Mouse (Mus musculus) liver, adult (tissue): ENCODE measurements around the gene Pum1.
A peak's percentile ranks its signal among the peaks of the same experiment; 100 is the strongest.

Source experiments
- GATA4 ChIP-seq: IDR thresholded peaks from 2 replicates; pipeline ENCODE4 v1.6.1; 2014; ENCODE audit warnings: mild to moderate bottlenecking, low read length; ENCODE audit not compliant: insufficient replicate concordance

Gene Pum1

DNA sequence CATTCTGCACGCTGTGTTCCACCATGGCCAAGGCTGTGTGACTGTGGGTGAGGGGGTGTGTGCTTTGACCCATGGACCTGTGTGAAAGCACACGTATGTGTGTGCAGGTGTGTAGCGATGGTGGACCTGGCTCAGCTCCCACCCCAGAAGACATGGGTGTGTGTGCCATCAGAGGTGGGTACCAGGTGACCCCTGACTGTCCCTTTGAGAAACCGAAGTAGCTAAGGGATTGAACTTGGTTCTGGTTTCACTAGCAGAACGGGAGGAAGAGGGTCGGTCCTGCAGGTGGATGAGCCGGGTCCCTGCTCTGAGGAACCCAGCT, 130.0 kb downstream of the Pum1 start:
- no peak for TF ChIP-seq GATA4

- TF ChIP-seq GATA4, result no peak
Measured at GRCm38 (mm10) chr4:130794771-130795170, 131.7 kb downstream of the Pum1 start.

GRCm38 (mm10) chr4:130795970-130796369, 132.8 kb downstream of the Pum1 start:
- no peak for TF ChIP-seq GATA4

GRCm38 (mm10) chr4:130797201-130798051, 134.3 kb downstream of the Pum1 start:
- TF ChIP-seq GATA4, result peak; percentile 23; the same call in 1 of the 2 replicates

DNA sequence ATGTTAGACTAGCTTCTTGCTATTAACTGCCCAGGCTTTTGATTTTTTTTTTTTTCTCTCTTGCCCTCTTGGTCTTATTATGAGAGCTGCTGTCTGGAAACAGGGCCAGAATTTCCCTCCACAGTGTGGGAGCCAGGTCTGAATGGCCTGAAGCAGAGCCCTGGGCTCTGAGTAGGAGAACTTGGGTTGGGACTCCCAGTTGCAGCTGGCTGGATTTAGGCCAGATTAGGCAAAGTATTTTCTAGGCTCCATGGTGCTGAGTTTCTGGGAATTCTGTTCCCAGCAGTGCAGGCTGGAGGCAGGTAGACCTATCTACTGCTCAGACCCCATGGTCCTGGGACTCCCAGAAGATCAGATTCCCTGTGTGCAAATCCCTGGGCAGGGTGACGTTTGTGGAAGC, 135.3 kb downstream of the Pum1 start:
- TF ChIP-seq GATA4, result no peak

- TF ChIP-seq GATA4, result no peak
Measured at GRCm38 (mm10) chr4:130799118-130799517, 136.0 kb downstream of the Pum1 start.

DNA sequence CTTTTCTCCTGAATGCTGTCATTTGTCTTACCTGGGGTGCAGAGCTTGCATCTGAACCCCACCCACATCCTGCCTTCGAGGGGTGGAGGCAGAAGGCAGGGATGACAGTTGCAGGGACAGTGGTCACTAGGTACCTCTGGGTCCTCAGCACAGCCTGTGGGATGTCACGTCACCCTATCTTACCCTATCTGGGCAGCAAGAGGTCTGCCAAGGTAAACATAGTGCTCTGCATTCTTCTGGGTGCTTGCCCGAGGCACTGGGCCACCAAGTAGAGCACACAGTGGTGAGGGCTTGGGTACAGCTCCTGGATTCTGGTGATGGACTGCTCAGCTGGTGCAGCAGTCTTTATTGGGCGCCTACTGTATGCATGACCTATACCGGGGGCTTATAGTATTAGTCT, 136.5 kb downstream of the Pum1 start:
- no peak for TF ChIP-seq GATA4

GRCm38 (mm10) chr4:130800147-130800546, 137.0 kb downstream of the Pum1 start:
- no peak for TF ChIP-seq GATA4

GRCm38 (mm10) chr4:130801198-130801597, 138.1 kb downstream of the Pum1 start:
- no peak for TF ChIP-seq GATA4

DNA sequence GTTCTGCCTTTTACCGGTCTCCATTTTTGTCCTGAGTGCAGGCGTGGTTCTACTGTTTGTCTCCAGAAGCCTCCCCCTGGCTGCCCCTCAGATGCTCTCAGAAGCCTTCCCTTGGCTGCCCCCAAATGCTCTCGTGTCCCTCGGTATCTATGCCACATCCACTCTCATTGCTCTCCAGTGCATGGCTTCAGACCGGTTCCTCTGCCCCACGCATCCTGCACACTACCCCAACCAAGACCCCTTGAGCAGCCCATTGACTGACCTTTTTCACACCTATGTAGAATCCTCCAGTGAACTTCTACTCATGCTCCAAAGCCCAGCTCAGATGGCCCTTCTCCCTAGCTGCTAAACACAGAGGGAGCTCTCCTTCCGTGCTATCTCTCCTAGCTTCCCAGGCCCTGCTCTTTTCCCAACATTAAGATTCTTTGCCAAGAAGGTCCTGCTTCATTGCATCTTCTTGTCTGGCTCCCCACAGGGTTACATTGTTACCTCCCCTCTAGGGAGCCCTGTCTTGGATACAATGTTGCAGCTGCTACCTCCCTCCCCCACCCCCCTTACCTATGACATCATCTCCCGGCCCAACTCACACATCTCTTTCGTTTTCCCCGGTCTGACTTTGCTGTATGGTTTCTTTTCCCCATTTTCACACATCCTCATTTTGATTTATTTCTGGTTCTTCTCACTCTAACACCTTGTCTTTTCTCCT, 138.7 kb downstream of the Pum1 start:
- no peak for TF ChIP-seq GATA4

DNA sequence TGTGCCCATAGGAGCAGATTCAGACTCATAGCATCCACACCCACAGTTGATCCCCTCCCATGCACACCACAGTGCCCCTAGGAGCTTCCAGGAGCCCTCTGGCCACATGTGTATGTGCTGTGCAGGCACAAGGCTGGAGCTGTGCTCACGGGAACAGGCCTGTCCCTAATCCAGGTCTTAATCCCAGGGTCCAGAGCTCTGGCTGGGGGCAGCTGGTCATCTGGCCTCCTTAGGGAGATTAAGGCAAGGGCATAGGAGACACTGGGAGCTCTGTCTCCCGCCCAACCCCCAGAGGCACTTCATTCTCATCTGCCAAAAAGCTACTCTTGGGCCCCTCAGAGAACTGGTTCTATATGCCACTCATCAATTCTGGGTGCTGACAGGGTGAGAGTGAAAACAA, 140.5 kb downstream of the Pum1 start:
- no peak for TF ChIP-seq GATA4

DNA sequence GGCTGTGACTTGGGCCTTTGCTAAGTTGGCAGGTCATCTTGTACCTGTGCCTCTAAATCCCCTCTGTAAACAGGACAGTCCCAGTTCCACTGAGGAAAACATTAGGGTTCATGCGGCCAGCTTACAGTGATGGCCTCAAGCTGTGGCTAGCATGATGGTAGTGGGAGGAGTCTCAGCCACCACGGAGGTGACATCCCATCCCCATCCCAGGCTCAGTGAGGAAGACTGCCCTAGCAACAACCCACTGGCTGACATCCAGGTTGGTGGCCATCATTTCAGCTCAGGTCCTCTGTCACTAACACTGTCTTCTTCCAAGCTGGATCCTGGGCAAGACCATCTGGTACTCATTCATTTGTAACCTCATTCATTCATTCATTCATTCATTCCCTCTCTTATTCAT, 141.2 kb downstream of the Pum1 start:
- no peak for TF ChIP-seq GATA4

GRCm38 (mm10) chr4:130804771-130805361, 141.7 kb downstream of the Pum1 start:
- TF ChIP-seq GATA4, result no peak

DNA sequence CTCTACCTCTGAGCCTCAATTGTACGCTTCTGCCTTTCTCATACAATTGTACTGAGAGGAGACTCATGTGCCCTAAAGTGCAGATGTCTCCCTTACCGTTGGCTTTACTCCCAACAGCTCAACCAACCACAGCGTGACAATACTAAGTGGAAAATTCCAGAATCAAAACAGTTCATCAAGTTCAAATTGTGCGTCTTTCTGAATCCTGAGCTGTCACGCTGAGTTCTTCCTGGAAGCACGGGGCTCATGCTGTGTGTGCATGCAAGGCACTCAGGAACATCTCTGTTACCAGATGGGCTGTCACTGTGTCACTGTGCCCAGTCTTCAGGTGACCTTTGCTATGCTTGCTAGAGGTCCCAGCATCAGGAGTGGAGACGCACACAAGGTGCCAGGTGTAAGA, 142.6 kb downstream of the Pum1 start:
- TF ChIP-seq GATA4, result no peak

GRCm38 (mm10) chr4:130806746-130807145, 143.6 kb downstream of the Pum1 start:
- no peak for TF ChIP-seq GATA4

DNA sequence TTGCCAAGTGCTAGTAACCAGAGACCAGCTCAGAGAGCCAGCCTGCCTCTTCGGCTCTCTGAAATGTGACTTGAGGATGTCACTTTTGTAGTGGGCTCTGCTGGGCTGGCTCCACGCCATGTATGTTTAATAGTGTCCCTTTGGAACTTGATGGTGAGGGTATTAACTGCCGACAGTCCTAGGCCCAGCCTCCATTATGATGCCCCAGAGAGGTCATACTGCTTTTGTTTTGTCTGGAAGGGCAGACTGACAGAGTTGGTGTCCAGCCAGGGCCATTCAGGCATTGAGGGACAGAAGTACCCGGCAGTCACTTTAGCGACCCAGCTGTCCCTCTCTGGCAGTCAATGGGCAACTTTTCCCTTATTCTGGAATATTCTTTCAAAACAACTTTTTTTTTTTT, 146.7 kb downstream of the Pum1 start:
- TF ChIP-seq GATA4, result no peak
